Mouse (Mus musculus) left cerebral cortex, adult 2 months (tissue): Measurements from ENCODE around the gene Gm5615. TPM values are rescaled to one million over a fixed set of nuclear protein-coding genes. Genes with fewer than 3 reads are reported as not detected.

Experiments used
- DNase-seq, 2 experiments: peaks; one replicate each; pipeline ENCODE4 v3.0.0; 2021 to 2022; ENCODE audit warnings: low spot score in 2 of 2, mixed read lengths in 1 of 2; ENCODE audit errors: extremely low spot score in 1 of 2
- H3K27ac ChIP-seq: fragments of 200-600 bp; 2 replicates; pipeline ENCODE4 v1.8.1; 2022
- H3K4me3 ChIP-seq: fragments of 200-600 bp; 2 replicates; pipeline ENCODE4 v1.8.1; 2022
- CTCF ChIP-seq: fragments of 200-600 bp; IDR thresholded peaks from 2 replicates; pipeline ENCODE4 v1.8.1; 2022; ENCODE audit warnings: antibody characterized with exemption, mild to moderate bottlenecking, moderate library complexity
- intact Hi-C: fragments of 180-260 bp; cut with DNase I; formaldehyde crosslinking; loops from one replicate; pipeline ENCODE4 v1.15.1; 2025
- long read RNA-seq, 2 experiments: library from polyadenylated mRNA; stranded (forward); transcript quantifications; one replicate each; pipeline ENCODE4 v2.0.0; 2021; ENCODE audit warnings: borderline mapping rate in 2 of 2
- total RNA-seq, 2 experiments: library from RNA; stranded (reverse); gene quantifications; 2 replicates each; pipeline ENCODE4 v1.2.3; 2021

Gene Gm5615
- not detected for total RNA-seq
- long read RNA-seq, experiment 1, result 0 reads
- long read RNA-seq, experiment 2, result 0 reads

GRCm38 (mm10) chr9:36541863-36542262 is at the start of gene Gm5615:
TSS of gene Gm5615 (minus strand) at chr9:36541963.
- intact Hi-C loops, result no loop called here
- Histone ChIP-seq H3K27ac (no peak within 1 kb of the TSS), H3K4me3 (no peak within 1 kb of the TSS)
- no peak for TF ChIP-seq CTCF
- no peak for DNase-seq

GRCm38 (mm10) chr9:36582535-36582934 is 40.8 kb upstream of the Gm5615 start, which contains the start of gene Gm17689:
TSS of gene Gm17689 (minus strand) at chr9:36582635.
- no peak for TF ChIP-seq CTCF
- no peak within 1 kb of the TSS for H3K4me3 ChIP-seq
- intact Hi-C loops, result no loop called here
- no peak within 1 kb of the TSS for H3K27ac ChIP-seq
- no peak for DNase-seq

- no peak overlapping the region for H3K4me3 ChIP-seq
- no peak overlapping the region for H3K27ac ChIP-seq
- DNase-seq, result no peak
- intact Hi-C loops, result no loop called here
- no peak for TF ChIP-seq CTCF
Observed at GRCm38 (mm10) chr9:36504211-36504610, 37.6 kb downstream of the Gm5615 start.

- Histone ChIP-seq H3K27ac (no peak overlapping the region), H3K4me3 (no peak overlapping the region)
- no peak for DNase-seq
- no peak for TF ChIP-seq CTCF
- intact Hi-C loops, result no loop called here
Observed at GRCm38 (mm10) chr9:36495824-36496223, 45.9 kb downstream of the Gm5615 start.

GRCm38 (mm10) chr9:36494501-36495220 is 47.1 kb downstream of the Gm5615 start:
- H3K4me3 ChIP-seq, result no peak overlapping the region
- no peak for DNase-seq
- intact Hi-C loops, result no loop called here
- no peak for TF ChIP-seq CTCF
- H3K27ac ChIP-seq, result no peak overlapping the region

Other genes with a start within 250 kb of the Gm5615 start
- not detected for gene Gm7257, start 110.1 kb downstream of the Gm5615 start, total RNA-seq
- not detected for gene Gm9513, start 66.3 kb downstream of the Gm5615 start, total RNA-seq
- gene Gm17689, start 40.7 kb upstream of the Gm5615 start, total RNA-seq, result not detected
- not detected for gene A630095E13Rik, start 101.4 kb upstream of the Gm5615 start, total RNA-seq
- gene Acrv1, start 151.3 kb upstream of the Gm5615 start, total RNA-seq, result not detected
- 1 to 10 TPM; 2.2 to 2.4 TPM for gene Chek1, start 185.1 kb upstream of the Gm5615 start, total RNA-seq
- gene Stt3a, start 225.7 kb upstream of the Gm5615 start, total RNA-seq, result 10 to 100 TPM; 70.3 to 77.2 TPM